Mouse (Mus musculus) heart, adult 11 months (tissue): ENCODE results near the gene Gm47791.

Experiments used
- DNase-seq: peaks from one replicate; pipeline ENCODE4 v3.0.0; 2022

Gm47791 gene

GRCm38 (mm10) chr1:82785546-82785945, 14.5 kb upstream of the Gm47791 start:
- no peak for DNase-seq

- no peak for DNase-seq
Observed at GRCm38 (mm10) chr1:82783559-82783958, 12.5 kb upstream of the Gm47791 start.

GRCm38 (mm10) chr1:82779388-82779966, 8.4 kb upstream of the Gm47791 start:
- DNase-seq = no peak

GRCm38 (mm10) chr1:82775293-82775692, 4.2 kb upstream of the Gm47791 start:
- no peak for DNase-seq

DNA sequence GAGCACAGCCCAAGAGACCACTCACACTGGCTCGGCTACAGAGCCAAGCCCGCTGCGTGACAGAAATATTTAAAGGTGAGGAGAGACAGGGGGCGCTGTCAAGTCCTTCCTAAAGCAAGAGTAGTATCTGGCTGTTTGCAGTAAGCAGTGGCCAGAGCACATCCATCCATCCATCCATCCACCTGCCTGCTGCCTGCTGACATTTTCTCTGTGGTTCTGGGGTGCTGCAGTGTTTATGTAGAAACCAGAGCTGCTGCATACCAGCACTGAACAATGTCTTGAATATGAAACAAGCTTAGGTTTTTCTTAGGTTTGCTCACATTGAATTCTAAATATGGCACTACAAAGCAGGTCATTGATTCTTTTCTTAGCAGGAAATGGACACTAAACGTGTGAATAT, 2.2 kb upstream of the Gm47791 start:
- DNase-seq = peak; percentile 68

DNA sequence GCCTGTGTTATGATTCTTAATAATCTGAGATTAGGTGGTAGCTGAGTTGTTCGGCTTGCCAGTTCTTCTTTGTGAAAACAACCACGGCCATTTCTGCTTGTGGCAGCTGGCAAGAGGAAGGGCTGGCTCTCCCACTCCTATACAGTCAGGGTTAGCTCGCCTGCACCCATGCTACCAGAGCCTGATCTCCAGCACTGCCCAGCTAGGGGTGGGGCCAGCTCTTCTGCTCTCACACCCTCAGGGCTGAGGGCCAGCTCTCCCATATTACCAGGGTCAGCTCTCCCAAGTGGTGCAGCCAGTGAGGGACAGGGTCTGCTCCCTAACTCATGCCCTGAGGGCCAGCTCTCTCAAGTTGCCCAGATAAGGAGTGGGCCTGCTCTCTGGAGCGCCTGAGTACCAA, 1.4 kb upstream of the Gm47791 start:
- peak; percentile 80 for DNase-seq

DNA sequence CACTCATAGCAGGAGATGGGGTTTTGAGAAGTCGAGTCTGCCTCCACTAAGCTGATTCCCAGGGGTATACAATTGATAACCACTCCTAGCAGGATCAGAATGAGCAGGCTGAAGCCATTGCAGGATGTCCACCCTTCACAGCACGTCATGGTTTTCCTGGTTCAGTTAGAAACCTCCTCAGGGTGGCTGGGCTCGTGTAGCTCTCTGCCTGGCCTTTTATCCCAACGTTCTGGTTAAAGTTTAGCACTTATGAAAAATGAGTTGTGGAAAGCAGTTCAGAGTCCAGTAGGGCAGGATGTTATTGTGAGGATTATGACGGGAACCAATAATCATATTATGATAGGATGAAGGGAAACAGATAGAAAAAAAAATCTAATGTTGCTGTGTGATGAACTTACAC, 2.8 kb downstream of the Gm47791 start, which contains the start of gene Tm4sf20:
Tm4sf20 (minus strand) TSS at position 193 of the 400 bp plus-strand sequence.
- no peak for DNase-seq

DNA sequence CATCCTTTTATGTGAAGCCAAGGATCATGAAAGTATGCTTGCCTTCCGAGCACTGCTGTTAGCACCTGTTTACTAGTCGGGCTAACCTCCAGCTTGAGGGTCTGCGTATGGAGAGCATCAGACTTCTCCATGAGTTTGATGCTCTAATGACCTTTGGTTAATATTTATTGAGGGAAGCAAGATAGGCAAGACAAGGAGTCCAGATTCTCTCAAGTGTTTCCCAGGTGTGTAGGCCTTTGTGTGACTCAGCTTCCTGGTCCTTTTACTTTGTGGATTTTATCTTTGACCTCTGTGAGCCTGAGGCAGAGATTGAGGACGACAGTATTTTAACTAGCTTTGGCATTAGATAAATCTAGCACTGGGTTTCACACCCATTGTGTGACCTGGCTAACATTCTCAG, 4.4 kb downstream of the Gm47791 start:
- peak; percentile 44 for DNase-seq

DNA sequence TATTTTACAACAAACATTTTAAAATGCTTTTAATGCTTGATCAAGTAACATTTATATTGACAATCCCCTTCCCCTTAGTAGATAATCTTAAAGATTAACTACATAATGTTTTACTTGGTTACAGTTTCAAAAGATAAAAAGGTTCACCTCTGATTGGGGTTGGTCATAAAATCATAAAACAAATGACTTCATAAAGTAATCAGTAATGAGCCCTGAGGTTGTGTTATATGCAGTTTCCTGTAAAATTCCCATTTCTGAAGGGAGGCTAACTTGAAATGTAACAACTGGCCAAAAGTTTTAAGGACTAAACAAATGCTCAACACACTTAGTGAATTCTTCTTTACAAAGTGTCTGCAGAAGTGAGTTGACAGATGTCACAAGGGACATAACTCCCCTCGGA, 4.8 kb downstream of the Gm47791 start:
- DNase-seq = no peak

GRCm38 (mm10) chr1:82762274-82762673, 8.8 kb downstream of the Gm47791 start:
- DNase-seq = no peak

DNA sequence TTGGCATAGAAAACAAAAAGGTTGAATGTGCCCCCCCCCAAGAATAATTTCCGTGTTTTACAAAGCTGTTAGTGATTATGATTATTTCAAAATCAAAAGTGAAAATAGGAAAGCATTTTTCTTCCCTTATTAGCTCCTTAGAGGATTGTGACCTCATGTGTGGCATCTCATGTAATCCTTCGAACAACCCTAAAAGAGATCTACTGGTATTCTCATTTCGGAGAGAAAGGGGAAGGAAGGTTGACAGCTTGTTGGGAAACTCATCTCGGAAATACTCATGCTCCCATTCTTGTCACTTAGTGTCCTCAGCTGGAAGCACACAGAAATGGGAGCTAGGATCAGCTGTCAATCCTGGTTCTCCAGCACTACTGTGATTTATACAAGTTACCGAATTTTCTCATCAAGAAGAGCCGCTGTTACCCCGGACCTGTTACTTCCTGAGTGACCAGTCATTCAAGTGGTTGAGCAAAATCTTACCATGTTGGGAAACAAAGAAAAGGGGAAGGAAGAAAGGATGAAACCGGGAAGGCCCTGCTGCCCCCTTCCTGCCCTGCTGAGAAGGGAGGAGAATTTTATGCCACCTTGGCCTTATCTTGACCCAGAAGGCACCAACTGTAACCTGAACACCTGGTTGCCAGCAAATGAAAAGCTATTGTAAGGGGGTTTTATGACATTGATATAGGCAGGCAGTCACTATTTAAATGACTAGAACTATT, 9.4 kb downstream of the Gm47791 start:
- no peak for DNase-seq

- no peak for DNase-seq
Observed at GRCm38 (mm10) chr1:82759520-82759919, 11.5 kb downstream of the Gm47791 start.

GRCm38 (mm10) chr1:82747714-82748452, 23.2 kb downstream of the Gm47791 start:
- no peak for DNase-seq

DNA sequence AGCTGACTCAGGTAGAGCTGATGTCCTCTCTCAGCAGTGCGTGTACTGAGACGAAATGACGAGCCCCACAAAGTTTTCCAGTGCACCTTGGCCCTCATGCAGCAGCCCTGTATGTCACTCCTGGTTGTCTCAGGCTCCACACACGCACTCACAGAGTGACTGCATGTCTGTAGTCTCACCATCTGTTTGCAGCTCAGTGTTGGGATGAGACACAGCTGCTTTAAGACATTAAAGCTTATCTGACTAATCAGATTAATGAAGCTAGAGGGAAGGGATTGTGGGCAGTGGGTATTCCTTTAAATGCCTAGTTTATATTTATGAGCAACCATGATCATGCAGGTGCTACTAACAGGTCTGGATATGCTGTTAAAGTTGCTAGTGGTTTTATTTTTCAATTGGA, 24.6 kb downstream of the Gm47791 start:
- DNase-seq = no peak

- DNase-seq = no peak
Observed at GRCm38 (mm10) chr1:82743962-82744361, 27.1 kb downstream of the Gm47791 start.

DNA sequence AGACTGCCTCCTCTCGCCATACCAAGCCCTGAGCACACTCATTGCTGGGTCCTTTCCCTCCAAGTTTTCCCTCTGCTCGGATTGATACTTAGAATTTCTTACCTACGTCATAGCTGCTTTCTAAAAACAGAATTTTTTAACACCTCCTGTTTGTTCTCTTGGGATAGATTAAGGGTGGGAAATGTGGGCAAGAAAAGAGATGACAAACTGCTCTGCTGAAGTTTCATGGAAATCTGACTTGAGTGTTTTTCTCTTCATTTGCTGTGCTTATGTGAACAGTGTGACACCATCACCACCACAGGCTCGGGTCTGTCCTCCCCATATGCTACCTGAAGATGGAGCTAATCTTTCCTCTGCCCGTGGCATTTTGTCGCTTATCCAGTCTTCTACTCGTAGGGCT, 29.5 kb downstream of the Gm47791 start:
- no peak for DNase-seq

GRCm38 (mm10) chr1:82738066-82738465, 33.0 kb downstream of the Gm47791 start:
- DNase-seq = no peak

GRCm38 (mm10) chr1:82733357-82733756, 37.7 kb downstream of the Gm47791 start:
- DNase-seq = no peak

- DNase-seq = no peak
Observed at GRCm38 (mm10) chr1:82726482-82726881, 44.6 kb downstream of the Gm47791 start.

DNA sequence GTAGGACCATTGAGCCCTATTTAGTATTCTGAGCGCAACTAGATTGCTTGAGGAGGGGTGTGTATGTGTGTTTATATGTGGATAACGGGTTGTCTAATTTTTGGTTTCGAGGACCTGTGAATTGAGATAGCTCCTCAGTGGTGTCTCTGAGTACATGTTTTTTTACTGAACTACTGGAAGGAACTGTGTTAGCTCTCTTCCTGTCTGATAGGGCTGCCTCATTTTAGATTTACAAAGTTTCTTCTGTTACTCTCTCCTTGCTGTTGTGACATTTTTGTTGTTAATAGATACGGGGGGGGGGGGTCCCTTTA, 45.2 kb downstream of the Gm47791 start:
- no peak for DNase-seq

- no peak for DNase-seq
Observed at GRCm38 (mm10) chr1:82725026-82725874, 45.8 kb downstream of the Gm47791 start.

GRCm38 (mm10) chr1:82724339-82725025, 46.6 kb downstream of the Gm47791 start, which contains the start of gene Mff:
Gene Mff (plus strand): TSS chr1:82724890.
- DNase-seq = peak; percentile 99
